Mouse (Mus musculus) CH12.LX (cell line): Measurements from ENCODE around the gene Bfsp1.

Experiments used
- ELF1 ChIP-seq: IDR thresholded peaks from 2 replicates; pipeline ENCODE4 v1.6.1; 2014; ENCODE audit warnings: low read depth, mild to moderate bottlenecking, inconsistent platforms, low read length, improper control_type of control experiment
- JUND ChIP-seq: conservative IDR thresholded peaks from 2 replicates; pipeline ENCODE4 v1.6.1; 2011; ENCODE audit warnings: low read depth, low read length, improper control_type of control experiment
- MAZ ChIP-seq: IDR thresholded peaks from 2 replicates; pipeline ENCODE4 v1.6.1; 2012; ENCODE audit warnings: low read depth, mild to moderate bottlenecking, inconsistent platforms, low read length, improper control_type of control experiment, moderate library complexity
- POLR2A ChIP-seq: IDR thresholded peaks from 2 replicates; pipeline ENCODE4 v1.6.1; 2011; ENCODE audit warnings: low read depth, mild to moderate bottlenecking, improper control_type of control experiment, low read length
- TBP ChIP-seq: conservative IDR thresholded peaks from 2 replicates; pipeline ENCODE4 v1.6.1; 2011; ENCODE audit warnings: low read depth, low read length, improper control_type of control experiment

DNA sequence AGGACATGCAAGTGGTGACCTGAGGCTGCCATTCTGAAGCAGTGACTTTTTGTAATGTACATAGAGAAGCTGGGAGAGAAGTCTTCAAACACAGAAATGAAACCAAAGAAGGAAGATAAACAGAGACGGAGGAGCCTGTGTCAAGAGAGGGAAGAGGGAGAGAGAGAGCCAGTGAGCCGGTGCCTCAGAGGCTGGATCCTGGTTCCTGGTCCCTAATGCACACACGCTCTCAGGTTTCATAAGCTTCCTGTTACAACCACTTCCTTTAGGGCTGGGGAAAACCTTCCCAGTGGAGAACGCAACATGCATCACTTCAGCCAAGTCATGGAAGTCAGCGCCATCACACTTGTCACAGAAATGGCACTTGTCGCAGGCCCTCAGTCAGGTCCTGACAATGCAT lies 28.9 kb downstream of the Bfsp1 start:
- TF ChIP-seq JUND: no peak
- TF ChIP-seq ELF1: no peak
- no peak for TF ChIP-seq TBP
- TF ChIP-seq MAZ: no peak
- no peak for TF ChIP-seq POLR2A
